Mouse (Mus musculus) hindbrain, embryonic 11.5 days (tissue): ENCODE results near the gene 2610301B20Rik. TPM values are rescaled to one million over a fixed set of nuclear protein-coding genes. Genes with fewer than 3 reads are reported as not detected.

ENCODE experiments used
- ATAC-seq: fragments of 200-750 bp; cut with Nextera tagmentation; 2 replicates; pipeline ENCODE4 v1.8.0; 2017; ENCODE audit warnings: mild to moderate bottlenecking, moderate TSS enrichment, moderate library complexity; ENCODE audit not compliant: low FRiP score
- DNase-seq: peaks from one replicate; pipeline ENCODE4 v3.0.0-alpha.2; 2015; ENCODE audit warnings: low spot score
- H3K27ac ChIP-seq: fragments of 300-500 bp; sonication (generic); 2 replicates; pipeline ENCODE4 v1.5.1; 2014; ENCODE audit warnings: mild to moderate bottlenecking, low read depth, low read length
- H3K27me3 ChIP-seq: fragments of 300-500 bp; sonication (generic); 2 replicates; pipeline ENCODE4 v1.6.1; 2014; ENCODE audit warnings: mild to moderate bottlenecking, low read length, moderate library complexity, mixed read lengths; ENCODE audit not compliant: control insufficient read depth, insufficient read depth
- H3K36me3 ChIP-seq: fragments of 300-500 bp; sonication (generic); 2 replicates; pipeline ENCODE4 v1.6.1; 2014; ENCODE audit warnings: mild to moderate bottlenecking, low read length, moderate library complexity, mixed read lengths; ENCODE audit not compliant: control insufficient read depth, insufficient read depth
- H3K4me1 ChIP-seq: fragments of 300-500 bp; sonication (generic); replicated peaks from 2 replicates; pipeline ENCODE4 v1.6.1; 2014; ENCODE audit warnings: low read length, mixed read lengths; ENCODE audit not compliant: control insufficient read depth, insufficient read depth
- H3K4me2 ChIP-seq: fragments of 300-500 bp; sonication (generic); replicated peaks from 2 replicates; pipeline ENCODE4 v1.6.1; 2014; ENCODE audit warnings: mild to moderate bottlenecking, low read depth, low read length
- H3K4me3 ChIP-seq: fragments of 300-500 bp; sonication (generic); 2 replicates; pipeline ENCODE4 v1.5.1; 2014; ENCODE audit warnings: low read depth, low read length
- H3K9ac ChIP-seq: fragments of 300-500 bp; sonication (generic); 2 replicates; pipeline ENCODE4 v1.6.1; 2014; ENCODE audit warnings: low read depth, low read length
- H3K9me3 ChIP-seq: fragments of 300-500 bp; sonication (generic); 2 replicates; pipeline ENCODE4 v1.6.1; 2016; ENCODE audit warnings: low read length; ENCODE audit not compliant: control insufficient read depth
- WGBS: fragments of 180-500 bp; shearing (Covaris S2); extraction: QIAGEN DNeasy Blood & Tissue Kit; methylation state at CpG from one replicate; pipeline ENCODE4 v1.1.7; 2014; 5-methylcytosine and 5-hydroxymethylcytosine counted together
- polyA plus RNA-seq: library from polyadenylated mRNA; unstranded; fragments of >200 nt; fragmentation: Nextera tagmentation; extraction: Ambion mirVana; gene quantifications from 2 replicates; pipeline ENCODE4 v1.2.1, GENCODE M21; 2014

2610301B20Rik gene
- 55.1 and 56.2 TPM in 2 replicates for polyA plus RNA-seq

DNA sequence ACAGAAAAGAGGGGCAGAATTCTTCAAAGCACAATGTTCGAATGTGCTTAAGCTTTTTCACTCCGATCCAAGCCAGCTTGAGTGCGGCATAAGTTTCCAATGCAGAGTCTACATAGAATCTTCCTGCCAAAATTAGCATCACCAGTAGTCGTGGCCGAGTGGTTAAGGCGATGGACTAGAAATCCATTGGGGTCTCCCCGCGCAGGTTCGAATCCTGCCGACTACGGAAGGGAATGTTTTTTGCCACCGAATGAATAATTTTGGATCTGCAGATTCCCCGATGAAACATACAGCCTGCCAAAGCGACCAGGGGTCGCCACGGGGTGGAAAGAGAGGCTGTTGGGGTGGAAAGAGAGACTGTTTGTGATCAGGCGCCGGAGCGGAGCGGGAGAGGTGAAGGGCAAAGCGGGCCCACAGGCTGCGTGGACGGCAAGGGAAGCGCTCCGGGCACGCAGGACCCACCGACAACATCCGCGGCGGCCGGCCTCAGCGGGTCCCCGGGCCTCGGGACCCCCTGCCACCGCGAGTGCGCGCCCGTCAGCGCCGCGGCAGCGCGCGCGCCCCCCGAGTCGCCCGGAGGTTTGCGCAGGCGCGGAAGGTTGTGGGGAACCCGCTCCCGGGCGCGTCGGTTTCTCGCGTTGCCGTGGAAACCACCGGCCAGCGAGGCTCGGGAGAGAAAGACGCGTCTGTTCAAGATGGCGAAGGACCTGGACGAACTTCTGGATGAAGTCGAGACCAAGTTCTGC, at the start of gene 2610301B20Rik:
Gene 2610301B20Rik, plus strand, starts transcription at position 579 of the 746 bp plus-strand sequence.
- Histone ChIP-seq H3K4me3 (peak within 1 kb of the TSS; percentile 85), H3K9me3 (no peaks in the 10 kb centered on the region), H3K27ac (peak within 1 kb of the TSS; percentile 99), H3K9ac (peak within 1 kb of the TSS; percentile 92), H3K4me1 (no peaks in the 10 kb centered on the region; the same call in 1 of the 2 replicates), H3K4me2 (peak within 1 kb of the TSS; percentile 43), H3K27me3 (no peaks in the 10 kb centered on the region), H3K36me3 (no peaks in the 10 kb centered on the region)
- peak; percentile 97 for DNase-seq
- peak; percentile 94 for ATAC-seq
- WGBS: 0% methylated on average over 67 of the region's 68 CpGs

DNA sequence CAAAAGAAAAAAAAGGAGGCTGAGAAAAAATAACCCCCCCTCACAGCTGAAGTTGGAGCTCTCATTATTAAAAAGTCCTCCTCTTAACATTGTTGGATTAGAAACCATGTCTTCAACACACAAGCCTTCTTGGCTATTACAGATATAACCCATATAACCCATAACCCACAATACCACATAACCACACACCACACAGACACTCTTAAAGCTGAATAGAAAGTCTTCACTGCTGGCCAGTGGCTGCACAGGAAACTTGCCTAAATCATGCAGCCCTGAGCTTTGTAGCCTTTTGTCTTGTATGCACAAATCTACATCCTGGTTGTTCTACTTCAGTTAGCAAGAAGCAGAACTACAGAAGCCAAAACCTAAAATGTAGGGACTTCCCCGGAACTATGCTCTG, 41.0 kb upstream of the 2610301B20Rik start:
- Histone ChIP-seq H3K9me3 (no peaks in the 10 kb centered on the region), H3K27me3 (no peaks in the 10 kb centered on the region), H3K4me1 (no peaks in the 10 kb centered on the region), H3K27ac (no peak overlapping the region), H3K36me3 (no peaks in the 10 kb centered on the region), H3K4me2 (no peak overlapping the region), H3K4me3 (no peak overlapping the region), H3K9ac (no peak overlapping the region)
- DNase-seq (no peak), ATAC-seq (no peak)
- WGBS: 86% methylated on average over 1 of the region's 1 CpGs

DNA sequence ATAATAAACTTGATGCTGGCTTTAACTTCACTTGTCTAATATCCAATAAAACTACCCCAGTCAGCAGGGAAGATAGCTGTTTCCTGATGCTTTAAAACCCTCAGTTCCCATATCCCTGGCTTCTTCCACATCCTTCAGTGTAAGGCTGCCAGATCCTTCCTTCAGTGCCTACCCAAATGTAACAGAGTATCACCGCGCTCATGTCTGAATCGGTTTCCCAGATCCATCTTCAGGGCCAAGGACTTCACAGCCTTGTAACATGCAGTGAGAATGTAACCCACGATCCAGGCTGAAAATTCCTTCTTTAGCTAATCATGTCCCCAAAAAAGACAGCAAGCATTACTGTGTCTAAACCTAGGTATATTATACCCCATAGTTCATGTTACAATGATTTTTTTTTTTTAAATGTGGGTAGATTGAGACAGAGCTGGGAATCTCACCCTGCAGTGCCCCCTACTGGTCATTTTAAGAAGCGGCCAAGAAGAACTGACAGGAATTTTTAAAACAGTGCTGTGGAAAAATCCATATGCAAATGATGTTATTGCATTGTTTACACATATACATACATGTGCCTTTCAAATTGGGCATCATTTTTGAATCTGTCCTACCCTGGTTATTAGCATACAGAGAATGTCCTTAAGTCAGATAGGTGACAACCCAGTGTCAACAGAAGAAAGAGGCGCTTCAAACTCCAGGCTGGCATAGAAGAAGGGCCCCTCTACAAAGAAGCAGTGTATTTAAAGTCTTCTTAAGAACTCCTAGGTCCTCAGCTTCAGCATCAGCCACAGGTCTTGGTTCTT, 38.8 kb upstream of the 2610301B20Rik start:
- H3K27ac ChIP-seq: no peak overlapping the region
- H3K4me1 ChIP-seq: no peaks in the 10 kb centered on the region
- no peak overlapping the region for H3K4me2 ChIP-seq
- ATAC-seq (no peak), DNase-seq (peak; percentile 63)
- H3K4me3 ChIP-seq: no peak overlapping the region
- no peaks in the 10 kb centered on the region for H3K9me3 ChIP-seq
- 73% methylated on average over 6 of the region's 6 CpGs for WGBS
- no peak overlapping the region for H3K9ac ChIP-seq
- no peaks in the 10 kb centered on the region for H3K27me3 ChIP-seq
- H3K36me3 ChIP-seq: no peaks in the 10 kb centered on the region

DNA sequence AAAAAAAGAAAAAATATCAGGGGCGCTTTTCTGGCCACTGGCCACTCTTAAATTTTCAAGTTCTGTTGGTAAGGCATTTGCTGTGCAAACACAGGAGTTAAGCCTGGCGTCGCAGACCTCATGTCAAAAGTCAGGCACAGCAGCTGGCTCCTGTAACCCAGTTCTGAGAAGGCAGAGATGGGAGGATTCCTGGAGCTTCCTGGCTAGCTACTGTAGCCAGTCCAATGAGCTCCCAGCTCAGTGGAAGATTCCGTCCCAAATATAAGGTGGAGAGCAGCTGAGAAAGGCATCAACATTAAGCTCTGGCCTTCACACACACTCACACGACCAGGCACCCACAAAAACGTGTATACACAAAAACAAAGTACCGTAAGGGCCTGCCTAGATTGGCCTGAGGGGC, 28.4 kb upstream of the 2610301B20Rik start:
- H3K4me3 ChIP-seq: no peak overlapping the region
- H3K9ac ChIP-seq: no peak overlapping the region
- no peaks in the 10 kb centered on the region for H3K27me3 ChIP-seq
- H3K4me1 ChIP-seq: no peaks in the 10 kb centered on the region
- H3K4me2 ChIP-seq: no peak overlapping the region
- WGBS: 85% methylated on average over 7 of the region's 7 CpGs
- DNase-seq (no peak), ATAC-seq (no peak)
- no peaks in the 10 kb centered on the region for H3K36me3 ChIP-seq
- no peak overlapping the region for H3K27ac ChIP-seq
- no peaks in the 10 kb centered on the region for H3K9me3 ChIP-seq

DNA sequence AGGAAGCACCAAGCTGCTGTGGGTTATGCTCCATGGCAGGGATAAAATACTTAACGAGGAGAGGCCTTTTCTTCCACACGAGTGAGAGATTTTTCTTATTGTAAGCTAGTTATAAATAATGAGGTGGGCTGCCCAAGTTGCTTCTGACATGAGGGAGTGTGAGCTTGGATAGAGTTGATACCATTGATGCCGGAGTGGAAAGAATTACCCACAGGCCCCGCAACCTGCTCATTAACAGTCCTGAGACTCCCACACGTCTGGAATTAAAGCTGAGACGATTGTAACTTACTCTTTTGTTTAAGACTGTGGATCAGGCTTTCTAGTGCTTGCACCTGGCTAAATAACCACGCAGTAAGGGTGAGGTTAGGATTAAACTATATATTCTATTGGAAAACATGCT, 24.5 kb upstream of the 2610301B20Rik start:
- ATAC-seq: no peak
- 83% methylated on average over 7 of the region's 7 CpGs for WGBS
- DNase-seq: no peak

DNA sequence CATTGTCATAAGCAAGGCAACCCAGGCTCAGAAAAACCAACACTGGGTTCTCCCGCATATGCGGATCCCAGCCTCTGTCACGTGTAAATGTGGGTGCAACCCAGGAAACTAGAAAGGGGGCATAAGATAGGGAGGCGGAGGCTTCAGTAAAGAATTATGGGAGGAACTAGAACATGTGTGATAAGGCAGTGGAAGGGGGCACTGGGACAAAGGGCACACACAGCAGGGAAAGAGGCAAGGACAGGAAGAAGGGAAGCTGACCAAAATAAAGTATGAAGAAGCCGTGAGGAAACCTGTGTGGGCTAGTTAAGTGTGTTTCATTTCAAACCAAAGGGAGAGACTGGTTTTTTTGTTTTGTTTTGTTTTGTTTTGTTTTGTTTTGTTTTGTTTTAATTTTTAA, 23.3 kb upstream of the 2610301B20Rik start:
- no peaks in the 10 kb centered on the region for H3K36me3 ChIP-seq
- H3K4me3 ChIP-seq: no peak overlapping the region
- H3K27me3 ChIP-seq: no peaks in the 10 kb centered on the region
- H3K9ac ChIP-seq: no peak overlapping the region
- H3K4me2 ChIP-seq: no peak overlapping the region
- DNase-seq (no peak), ATAC-seq (no peak)
- WGBS: 82% methylated on average over 5 of the region's 5 CpGs
- H3K4me1 ChIP-seq: no peaks in the 10 kb centered on the region
- no peaks in the 10 kb centered on the region for H3K9me3 ChIP-seq
- no peak overlapping the region for H3K27ac ChIP-seq

More for the DNA sequence above, 24.5 kb upstream of the 2610301B20Rik start:
- H3K4me2 ChIP-seq: no peak overlapping the region
- no peaks in the 10 kb centered on the region for H3K9me3 ChIP-seq
- no peak overlapping the region for H3K4me3 ChIP-seq
- no peak overlapping the region for H3K27ac ChIP-seq
- no peak overlapping the region for H3K9ac ChIP-seq
- no peaks in the 10 kb centered on the region for H3K27me3 ChIP-seq
- H3K4me1 ChIP-seq: no peaks in the 10 kb centered on the region
- H3K36me3 ChIP-seq: no peaks in the 10 kb centered on the region

DNA sequence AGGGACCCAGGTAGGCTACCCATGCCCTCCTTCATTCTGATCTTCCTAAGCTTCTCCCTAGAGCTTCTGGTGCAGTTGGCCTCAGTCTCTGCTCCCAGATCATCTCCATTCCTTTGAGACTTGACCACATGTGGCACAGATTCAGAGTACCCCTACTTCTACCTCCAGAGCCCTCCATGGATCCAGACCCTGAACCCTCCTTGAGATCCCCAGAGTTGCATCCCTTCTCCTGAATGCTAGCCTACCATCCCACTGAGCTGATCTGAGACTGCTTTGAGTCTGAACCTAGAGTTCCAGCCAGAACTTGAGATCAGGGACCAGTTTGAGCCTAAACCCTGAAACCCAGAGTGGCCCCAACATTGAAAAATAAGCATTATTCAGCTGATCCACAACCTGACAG, 15.1 kb upstream of the 2610301B20Rik start:
- no peaks in the 10 kb centered on the region for H3K36me3 ChIP-seq
- no peak overlapping the region for H3K4me3 ChIP-seq
- no peak overlapping the region for H3K9ac ChIP-seq
- DNase-seq (no peak), ATAC-seq (no peak)
- no peak overlapping the region for H3K27ac ChIP-seq
- H3K27me3 ChIP-seq: no peaks in the 10 kb centered on the region
- no peaks in the 10 kb centered on the region for H3K4me1 ChIP-seq
- H3K4me2 ChIP-seq: no peak overlapping the region
- H3K9me3 ChIP-seq: no peaks in the 10 kb centered on the region

DNA sequence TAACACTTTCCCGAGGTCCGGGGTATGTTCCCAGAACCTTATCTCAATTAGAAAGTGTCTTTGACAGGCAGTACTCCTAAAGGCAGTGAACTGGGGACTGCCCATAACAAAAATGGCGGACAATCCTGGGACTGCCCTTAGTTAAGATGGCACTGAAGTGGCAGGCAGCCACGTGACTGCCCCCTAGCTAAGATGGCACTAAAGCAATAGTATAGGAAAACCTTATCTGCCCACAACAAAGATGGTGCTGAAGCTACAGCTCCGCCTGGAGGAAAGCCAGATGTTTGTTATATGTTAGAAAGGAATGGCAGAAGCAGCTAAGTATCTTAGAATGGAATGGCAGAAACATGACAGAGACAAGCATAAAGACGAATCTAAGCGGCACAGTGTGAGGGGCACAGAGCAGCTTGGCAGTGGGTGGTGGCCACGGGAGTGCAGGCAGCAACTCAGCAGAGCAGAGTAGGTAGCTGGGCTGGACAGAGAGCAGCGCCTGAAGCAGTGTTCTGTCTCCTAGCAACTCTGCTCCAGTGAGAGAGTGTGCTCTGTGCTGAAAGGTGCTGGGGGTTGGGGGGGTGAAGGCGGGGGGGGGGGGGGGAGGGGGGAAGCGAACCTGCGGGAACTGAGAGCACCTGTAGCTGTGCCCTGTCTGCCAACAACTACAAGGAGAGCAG, 14.3 kb upstream of the 2610301B20Rik start:
- Histone ChIP-seq H3K4me1 (no peaks in the 10 kb centered on the region), H3K9me3 (no peaks in the 10 kb centered on the region), H3K4me2 (no peak overlapping the region), H3K27me3 (no peaks in the 10 kb centered on the region), H3K27ac (no peak overlapping the region), H3K4me3 (no peak overlapping the region), H3K9ac (no peak overlapping the region), H3K36me3 (no peaks in the 10 kb centered on the region)
- DNase-seq (peak; percentile 32), ATAC-seq (peak; percentile 71)
- WGBS: 57% methylated on average over 10 of the region's 12 CpGs
